Mouse (Mus musculus) forebrain, embryonic 10.5 days (tissue): ENCODE data around the gene Cfap69. TPM values are rescaled to one million over a fixed set of nuclear protein-coding genes. Genes with fewer than 3 reads are reported as not detected.

Experiments
- DNase-seq: peaks from one replicate; pipeline ENCODE4 v3.0.0-alpha.2; 2017; ENCODE audit warnings: low spot score; ENCODE audit errors: extremely low spot score
- H3K27ac ChIP-seq: fragments of 300-500 bp; sonication (generic); 2 replicates; pipeline ENCODE4 v1.5.1; 2016; ENCODE audit warnings: mild to moderate bottlenecking
- H3K27me3 ChIP-seq: fragments of 300-500 bp; sonication (generic); 2 replicates; pipeline ENCODE4 v1.6.1; 2016; ENCODE audit warnings: mild to moderate bottlenecking; ENCODE audit not compliant: poor library complexity, severe bottlenecking
- H3K36me3 ChIP-seq: fragments of 300-500 bp; sonication (generic); replicated peaks from 2 replicates; pipeline ENCODE4 v1.6.1; 2016; ENCODE audit warnings: mild to moderate bottlenecking, moderate library complexity
- H3K4me1 ChIP-seq: fragments of 300-500 bp; sonication (generic); 2 replicates; pipeline ENCODE4 v1.6.1; 2016
- H3K4me3 ChIP-seq: fragments of 300-500 bp; sonication (generic); 2 replicates; pipeline ENCODE4 v1.5.1; 2016; ENCODE audit warnings: mild to moderate bottlenecking, moderate library complexity
- H3K9me3 ChIP-seq: fragments of 300-500 bp; sonication (generic); 2 replicates; pipeline ENCODE4 v1.6.1; 2016; ENCODE audit warnings: mild to moderate bottlenecking, moderate library complexity
- WGBS: fragments of 180-500 bp; shearing (Covaris S2); methylation state at CpG from one replicate; pipeline ENCODE4 v1.1.7; 2016; 5-methylcytosine and 5-hydroxymethylcytosine counted together
- polyA plus RNA-seq: library from polyadenylated mRNA; unstranded; fragments of >200 nt; fragmentation: Nextera tagmentation; extraction: Ambion mirVana; gene quantifications from 2 replicates; pipeline ENCODE4 v1.2.1, GENCODE M21; 2016

Gene Cfap69
- 3.7 and 3.8 TPM in 2 replicates for polyA plus RNA-seq

DNA sequence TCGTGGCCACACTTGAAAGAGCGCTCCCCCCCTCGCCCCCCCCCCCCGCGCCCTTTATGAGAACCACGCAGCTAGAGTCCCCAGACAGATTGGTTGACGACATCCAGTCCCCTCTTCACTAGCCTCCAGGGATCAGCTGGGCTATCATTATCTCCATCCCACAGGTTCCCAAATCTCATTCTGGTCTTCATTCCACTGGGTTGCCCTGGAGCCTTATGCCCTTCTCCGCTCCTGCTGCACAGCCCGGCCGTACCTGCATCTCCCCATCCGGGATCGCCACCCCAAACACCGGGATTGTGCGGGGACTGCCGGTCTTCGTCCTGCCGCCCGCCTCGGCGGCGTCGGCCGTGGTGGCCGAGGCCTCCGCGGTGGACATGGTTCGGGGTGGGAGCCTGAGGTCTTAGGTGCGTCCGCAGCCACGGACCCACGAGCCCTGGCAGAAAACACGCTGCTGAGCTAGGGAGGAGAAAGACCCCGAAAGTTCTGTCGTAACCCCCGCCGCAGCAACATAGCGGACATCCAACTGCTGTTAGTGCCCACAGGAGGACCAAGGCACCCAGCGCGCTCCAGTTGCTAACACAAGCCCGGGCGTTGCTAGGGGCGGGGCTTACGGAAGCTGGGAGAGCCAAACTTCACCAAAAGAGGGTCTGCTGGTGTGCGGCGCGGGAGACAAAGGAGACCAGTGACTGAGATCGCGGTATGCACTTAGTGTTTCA lies at the start of gene Cfap69:
Cfap69 (minus strand) TSS at position 585 of the 716 bp plus-strand sequence.
- Histone ChIP-seq H3K4me1 (peaks cover 20% of the 10 kb centered on the region), H3K27ac (peak within 1 kb of the TSS; percentile 88), H3K27me3 (peaks cover 5% of the 10 kb centered on the region; the same call in 1 of the 2 replicates), H3K9me3 (no peaks in the 10 kb centered on the region), H3K36me3 (peaks cover under 1% of the 10 kb centered on the region; the same call in 1 of the 2 replicates), H3K4me3 (peak within 1 kb of the TSS; percentile 84)
- peak; percentile 94 for DNase-seq
- under 1% methylated on average over 48 of the region's 48 CpGs for WGBS

DNA sequence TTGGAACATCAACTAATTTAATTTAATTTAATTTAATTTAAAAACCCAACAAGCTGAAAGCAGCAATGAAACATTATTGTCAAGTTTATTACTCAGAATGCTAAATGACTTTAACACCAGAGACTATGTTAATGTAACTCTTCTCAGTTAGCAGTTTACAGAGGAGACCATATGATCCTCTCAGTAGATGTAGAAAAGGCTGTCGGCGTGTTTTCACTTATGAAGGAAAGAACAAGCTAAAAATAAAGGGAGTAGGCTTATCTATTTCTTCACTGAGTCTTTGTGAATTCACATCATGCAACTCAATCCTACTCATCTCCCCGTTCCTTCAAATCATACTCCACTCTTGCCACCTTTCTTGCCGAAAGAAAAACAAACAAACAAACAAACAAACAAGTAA lies 47.0 kb upstream of the Cfap69 start:
- Histone ChIP-seq H3K9me3 (no peaks in the 10 kb centered on the region), H3K27me3 (no peaks in the 10 kb centered on the region), H3K4me3 (no peak overlapping the region), H3K36me3 (no peaks in the 10 kb centered on the region), H3K27ac (no peak overlapping the region), H3K4me1 (peaks cover 9% of the 10 kb centered on the region)
- DNase-seq, result no peak
- WGBS, result 87% methylated on average over 4 of the region's 4 CpGs

DNA sequence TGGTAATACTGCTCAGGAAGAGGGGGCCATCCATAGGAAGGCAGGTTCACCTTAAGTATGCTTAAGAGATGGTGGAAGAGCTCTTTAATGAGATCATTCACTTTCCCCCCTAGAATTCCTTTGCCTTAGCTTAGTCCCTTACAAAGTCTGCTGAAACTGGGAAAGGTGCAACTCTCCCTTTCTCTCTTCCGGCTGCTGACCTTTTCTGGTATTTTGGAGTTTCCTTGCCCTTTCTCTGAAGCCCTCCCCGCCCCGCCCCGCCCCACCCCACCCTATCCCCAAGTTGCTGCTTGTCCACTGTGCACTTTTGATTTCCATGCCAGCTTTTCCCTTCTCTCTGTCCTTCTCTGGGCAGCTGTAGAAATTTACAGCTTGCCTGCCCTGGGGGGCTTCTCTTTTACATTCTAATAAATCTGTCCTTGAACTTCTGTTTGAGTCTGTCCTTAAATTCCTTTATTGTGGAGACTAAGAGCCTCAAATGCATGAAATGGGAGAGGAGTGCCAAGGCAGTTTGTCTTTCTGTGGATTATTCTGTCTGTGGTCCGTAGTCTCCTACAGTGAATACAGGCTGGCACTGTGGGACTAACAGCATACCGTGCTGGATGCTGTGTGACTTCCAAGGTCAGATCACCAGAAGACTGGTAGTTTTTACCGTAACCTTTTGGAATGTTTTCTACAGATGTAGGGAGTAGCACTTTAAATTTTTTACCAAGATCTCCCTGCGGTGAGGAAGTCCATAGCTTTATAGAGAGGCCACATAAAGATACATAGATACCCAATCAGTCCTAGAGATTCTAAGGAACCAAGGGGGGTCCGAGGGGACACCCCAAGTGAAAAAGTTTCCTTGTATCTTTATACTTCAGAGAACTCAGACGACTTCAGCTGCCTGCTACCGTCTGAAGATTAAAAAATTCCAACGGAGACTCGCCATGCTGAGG lies 43.6 kb upstream of the Cfap69 start:
- Histone ChIP-seq H3K27me3 (no peaks in the 10 kb centered on the region), H3K27ac (no peak overlapping the region), H3K4me1 (peaks cover 9% of the 10 kb centered on the region), H3K4me3 (no peak overlapping the region), H3K36me3 (no peaks in the 10 kb centered on the region), H3K9me3 (no peaks in the 10 kb centered on the region)
- no peak for DNase-seq
- WGBS, result 68% methylated on average over 13 of the region's 13 CpGs

DNA sequence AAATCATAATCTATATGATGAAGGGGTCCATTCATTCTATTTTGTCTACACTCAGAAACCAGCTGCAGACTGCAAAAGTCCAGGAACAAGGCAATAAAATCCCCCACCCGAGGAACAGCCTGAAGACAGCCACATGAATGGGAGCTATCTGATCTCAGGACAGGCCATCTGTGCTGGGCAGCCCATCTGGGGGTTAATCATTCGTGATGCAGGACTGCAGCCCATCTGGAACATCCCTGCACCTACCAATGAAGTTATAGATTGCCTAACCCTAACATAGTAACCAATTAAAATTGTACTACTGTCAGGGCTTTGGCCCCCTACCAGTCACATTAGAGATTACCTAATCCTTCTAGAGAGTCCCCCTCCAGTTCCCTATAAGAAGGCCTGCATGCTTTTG lies 41.0 kb upstream of the Cfap69 start:
- H3K27me3 ChIP-seq, result no peaks in the 10 kb centered on the region
- H3K27ac ChIP-seq, result no peak overlapping the region
- no peak overlapping the region for H3K4me3 ChIP-seq
- no peaks in the 10 kb centered on the region for H3K36me3 ChIP-seq
- no peaks in the 10 kb centered on the region for H3K9me3 ChIP-seq
- WGBS, result 67% methylated on average over 2 of the region's 2 CpGs
- peaks cover 9% of the 10 kb centered on the region for H3K4me1 ChIP-seq
- no peak for DNase-seq

DNA sequence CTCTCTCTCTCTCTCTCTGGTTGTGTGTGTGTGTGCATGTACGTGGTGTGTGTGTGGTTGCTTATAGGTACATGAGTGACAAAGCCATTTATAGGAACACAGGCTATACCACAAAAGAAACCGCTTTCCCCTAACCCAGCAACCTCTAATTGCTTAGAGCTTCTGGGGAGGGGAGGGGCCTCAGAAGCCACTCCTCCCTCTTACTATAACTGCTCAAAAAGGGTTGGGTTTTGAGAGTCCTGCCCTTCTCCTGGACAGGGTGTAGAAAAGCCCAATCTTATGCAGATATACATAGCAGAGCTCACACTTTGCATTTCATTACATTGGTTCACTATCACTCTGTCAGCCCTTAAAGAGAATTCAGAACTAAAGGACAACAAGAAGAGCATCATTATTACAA lies 36.3 kb upstream of the Cfap69 start:
- no peak for DNase-seq
- no peaks in the 10 kb centered on the region for H3K36me3 ChIP-seq

DNA sequence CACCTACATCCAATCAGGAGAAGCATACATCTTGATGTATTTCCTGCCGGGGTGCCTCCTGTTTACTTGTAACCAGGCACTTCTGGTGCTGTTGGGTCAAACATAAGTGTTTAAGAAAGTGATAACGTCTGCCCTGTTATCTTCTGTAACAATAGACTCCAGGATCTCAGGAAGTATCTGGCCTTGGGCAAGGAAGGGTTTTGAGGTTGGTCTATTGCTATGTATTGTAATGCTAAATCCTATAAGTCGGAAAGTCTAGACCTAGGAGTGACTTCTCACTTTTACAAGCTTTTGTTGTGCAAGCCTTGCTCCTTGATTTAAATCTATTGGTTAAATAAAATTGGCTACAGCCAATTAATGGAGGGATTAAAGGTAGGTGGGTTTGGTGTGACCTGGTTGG lies 34.8 kb upstream of the Cfap69 start:
- H3K27me3 ChIP-seq, result no peaks in the 10 kb centered on the region
- WGBS, result 69% methylated on average over 3 of the region's 3 CpGs
- no peaks in the 10 kb centered on the region for H3K9me3 ChIP-seq

More for the DNA sequence above, 36.3 kb upstream of the Cfap69 start:
- Histone ChIP-seq H3K4me1 (no peaks in the 10 kb centered on the region), H3K27ac (no peak overlapping the region), H3K27me3 (no peaks in the 10 kb centered on the region), H3K4me3 (no peak overlapping the region), H3K9me3 (no peaks in the 10 kb centered on the region)
- WGBS, result 79% methylated on average over 2 of the region's 2 CpGs

DNA sequence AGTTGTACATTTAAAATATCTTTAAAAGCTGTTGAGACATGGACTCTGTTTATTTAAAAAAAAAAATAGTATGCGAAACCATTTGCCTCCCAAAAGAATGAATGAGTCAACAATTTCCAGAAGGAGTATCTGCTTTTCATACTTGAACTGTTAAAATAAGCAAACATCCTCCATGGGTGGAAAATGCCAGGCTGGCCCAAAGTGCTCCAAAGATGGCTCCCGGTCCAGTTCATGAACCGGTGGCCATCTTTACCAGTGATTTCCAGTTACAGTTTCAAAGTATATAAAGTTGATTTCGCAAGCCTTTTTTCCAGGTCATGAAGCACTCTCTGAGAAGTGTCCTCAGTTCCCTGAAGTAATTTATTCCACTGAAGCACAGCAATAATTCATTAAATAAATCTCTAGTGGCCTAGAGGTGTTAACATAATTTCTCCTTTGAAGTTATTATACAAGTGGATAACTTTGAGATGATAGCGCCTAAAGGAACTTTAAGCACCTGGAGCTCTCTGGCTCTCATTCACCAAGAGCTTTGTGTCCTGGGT lies 31.4 kb upstream of the Cfap69 start:
- 92% methylated on average over 5 of the region's 5 CpGs for WGBS
- H3K4me3 ChIP-seq, result no peak overlapping the region
- no peak overlapping the region for H3K27ac ChIP-seq
- peaks cover 18% of the 10 kb centered on the region for H3K27me3 ChIP-seq
- no peaks in the 10 kb centered on the region for H3K36me3 ChIP-seq
- no peaks in the 10 kb centered on the region for H3K9me3 ChIP-seq
- DNase-seq, result no peak
- H3K4me1 ChIP-seq, result peaks cover 18% of the 10 kb centered on the region

More for the DNA sequence above, 34.8 kb upstream of the Cfap69 start:
- no peak for DNase-seq
- Histone ChIP-seq H3K4me1 (peaks cover 6% of the 10 kb centered on the region), H3K27ac (no peak overlapping the region), H3K36me3 (no peaks in the 10 kb centered on the region), H3K4me3 (no peak overlapping the region)

DNA sequence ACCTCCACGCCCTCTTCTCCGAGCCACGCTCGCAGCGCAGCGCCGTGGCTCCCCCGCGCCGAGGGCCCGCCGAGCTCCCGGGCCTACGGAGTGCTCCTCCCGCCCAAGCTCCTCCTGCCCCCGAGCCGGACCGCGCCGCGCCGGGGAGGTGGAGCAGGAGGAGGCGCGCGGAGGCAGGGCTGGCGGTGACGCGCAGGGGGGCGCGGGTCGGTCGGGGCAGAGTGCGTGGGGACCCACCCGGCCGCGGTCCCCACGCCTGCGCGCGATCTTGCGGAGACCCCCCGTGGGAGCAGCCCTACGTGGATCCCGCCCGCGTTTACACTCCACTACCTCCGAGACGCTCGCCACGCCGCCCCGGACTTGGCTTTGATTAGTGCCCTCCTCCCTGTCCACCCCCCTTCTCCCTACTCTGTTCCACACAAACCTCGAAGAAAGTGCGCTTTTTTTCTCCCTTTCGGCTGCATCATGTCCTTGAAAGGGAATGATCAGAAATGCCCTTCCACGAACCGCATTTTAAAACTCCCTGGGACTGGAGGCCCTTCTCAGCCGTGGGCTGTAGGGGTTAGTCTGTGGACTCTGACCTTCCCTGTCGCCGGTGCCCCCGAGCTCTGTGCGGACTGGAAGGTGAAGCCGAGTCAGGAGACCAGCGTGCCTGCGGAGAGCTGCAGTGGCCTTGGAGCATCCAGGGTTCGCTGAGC lies 30.1 kb upstream of the Cfap69 start, which contains the start of gene Steap2:
Steap2 (minus strand) TSS at position 623 of the 698 bp plus-strand sequence.
- H3K4me3 ChIP-seq, result peak within 1 kb of the TSS; percentile 87
- peaks cover 18% of the 10 kb centered on the region for H3K27me3 ChIP-seq
- H3K27ac ChIP-seq, result peak within 1 kb of the TSS; percentile 93
- H3K4me1 ChIP-seq, result peaks cover 18% of the 10 kb centered on the region
- no peaks in the 10 kb centered on the region for H3K36me3 ChIP-seq
- under 1% methylated on average over 64 of the region's 66 CpGs for WGBS
- peak; percentile 51 for DNase-seq
- no peaks in the 10 kb centered on the region for H3K9me3 ChIP-seq

DNA sequence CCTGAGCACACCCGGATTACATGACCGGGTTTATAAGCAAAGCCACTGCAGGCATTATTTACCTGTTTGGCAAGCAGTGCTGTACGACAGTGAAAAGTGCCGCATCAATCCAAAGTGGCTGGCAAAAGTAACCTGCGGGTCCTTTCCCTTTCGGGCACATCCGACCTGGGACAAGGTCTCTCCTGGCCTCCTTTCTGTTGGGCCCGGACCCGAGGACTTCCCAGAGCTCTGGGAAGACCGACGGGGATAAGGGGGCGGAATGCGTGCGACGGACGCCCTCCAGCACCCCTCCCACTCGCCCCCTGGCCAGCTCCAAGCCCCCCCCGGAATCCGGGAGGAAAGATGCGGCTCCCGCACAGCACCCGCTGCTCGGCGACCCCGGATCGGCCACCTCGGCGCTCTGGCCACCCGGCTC lies 29.5 kb upstream of the Cfap69 start:
- no peaks in the 10 kb centered on the region for H3K9me3 ChIP-seq
- peak overlapping the region; percentile 87 for H3K4me3 ChIP-seq
- DNase-seq, result peak; percentile 47
- under 1% methylated on average over 29 of the region's 29 CpGs for WGBS
- peaks cover 18% of the 10 kb centered on the region for H3K27me3 ChIP-seq
- H3K36me3 ChIP-seq, result no peaks in the 10 kb centered on the region
- H3K4me1 ChIP-seq, result peaks cover 18% of the 10 kb centered on the region
- peak overlapping the region; percentile 93 for H3K27ac ChIP-seq

DNA sequence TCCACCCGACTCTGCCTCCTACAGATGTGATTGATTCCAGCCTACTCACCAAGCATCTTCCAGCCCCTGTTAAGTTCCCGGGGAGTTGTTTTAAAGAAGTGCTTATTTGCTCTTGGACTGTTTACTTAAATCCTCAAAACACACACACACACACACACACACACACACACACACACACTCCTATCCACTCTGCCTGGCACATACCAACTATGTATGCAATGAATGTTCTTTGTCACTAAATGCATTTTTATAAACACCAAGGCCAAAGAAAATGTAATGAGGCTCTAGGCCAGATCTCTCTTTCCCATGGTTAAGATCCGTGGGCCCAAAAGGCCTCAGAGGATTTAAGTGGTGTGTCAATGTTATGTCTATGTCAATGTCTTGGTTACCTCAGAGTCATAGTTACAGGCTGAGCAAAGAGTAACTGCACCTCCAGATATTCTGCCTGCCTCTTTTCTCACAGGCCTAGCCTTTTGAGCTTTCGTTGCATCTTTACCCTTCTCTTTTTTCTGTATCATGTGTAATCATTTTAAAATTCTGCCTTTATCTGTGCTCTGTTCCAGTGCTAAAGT lies 28.2 kb upstream of the Cfap69 start:
- 75% methylated on average over 4 of the region's 4 CpGs for WGBS
- DNase-seq, result no peak
- Histone ChIP-seq H3K4me1 (peaks cover 18% of the 10 kb centered on the region), H3K4me3 (peak overlapping the region; percentile 87; the same call in 1 of the 2 replicates), H3K9me3 (no peaks in the 10 kb centered on the region), H3K36me3 (no peaks in the 10 kb centered on the region), H3K27ac (no peak overlapping the region), H3K27me3 (peaks cover 18% of the 10 kb centered on the region)

DNA sequence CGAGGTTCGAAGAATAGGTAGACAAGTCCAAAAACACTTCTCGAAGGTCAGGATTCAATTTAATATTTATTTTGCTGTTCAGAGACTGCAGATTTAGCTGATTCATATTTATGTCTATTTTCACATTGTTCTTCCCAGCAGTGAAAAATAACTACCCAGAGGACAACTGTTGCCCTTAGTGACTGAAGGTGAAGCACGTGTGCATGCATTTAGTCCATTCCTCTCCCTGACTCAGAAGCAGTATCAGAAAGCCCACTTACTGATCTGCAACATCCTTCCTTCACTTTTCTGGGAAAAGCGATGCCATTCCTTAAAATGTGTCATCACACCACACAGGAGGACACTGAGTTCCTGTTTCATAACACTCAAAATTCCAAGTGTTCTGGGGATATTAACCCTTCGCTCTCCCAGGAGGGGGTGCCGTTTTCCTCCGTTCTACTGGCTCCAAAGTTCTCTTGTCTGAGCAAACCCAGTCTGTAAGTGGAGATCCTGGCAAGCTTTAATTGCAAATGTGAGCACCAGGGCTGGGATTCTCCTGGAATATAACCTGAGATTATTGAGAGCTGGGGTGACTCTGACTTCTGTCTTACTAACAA lies 25.0 kb upstream of the Cfap69 start:
- DNase-seq, result no peak
- Histone ChIP-seq H3K27me3 (peaks cover 18% of the 10 kb centered on the region), H3K27ac (no peak overlapping the region), H3K4me3 (no peak overlapping the region), H3K36me3 (no peaks in the 10 kb centered on the region), H3K4me1 (peaks cover 12% of the 10 kb centered on the region), H3K9me3 (no peaks in the 10 kb centered on the region)
- whole genome bisulfite sequencing, result 88% methylated on average over 8 of the region's 8 CpGs
